Mouse (Mus musculus): ENCODE measurements at regions not wholly inside any gene's neighbourhood (a gene's known extent, or its start where the extent isn't known, plus 50 kb on each side); places are given as distances from the start of the nearest gene placed in this dataset.

GRCm38 (mm10) chr11:117538732-117539131, 54.6 kb downstream of the Gm11733 start:
- no peak for DNase-seq

GRCm38 (mm10) chr11:117540609-117541008, 56.4 kb downstream of the Gm11733 start:
- no peak for DNase-seq

GRCm38 (mm10) chr11:117541205-117541884, 57.2 kb downstream of the Gm11733 start:
- DNase-seq = peak in 1 of 2 experiments; percentile 26

- DNase-seq = peak; percentile 63 to 69
Measured at GRCm38 (mm10) chr11:117543191-117543590, 59.0 kb downstream of the Gm11733 start.

- no peak for DNase-seq
Measured at GRCm38 (mm10) chr11:117544507-117544906, 60.3 kb downstream of the Gm11733 start.

- DNase-seq = no peak
Measured at GRCm38 (mm10) chr11:117544926-117545325, 60.8 kb downstream of the Gm11733 start.

- DNase-seq = no peak
Measured at GRCm38 (mm10) chr11:117551926-117552325, 67.8 kb downstream of the Gm11733 start.

GRCm38 (mm10) chr11:117552430-117552969, 68.3 kb downstream of the Gm11733 start:
- DNase-seq = peak; percentile 63 to 64

- DNase-seq = no peak
Measured at GRCm38 (mm10) chr11:117554111-117554510, 69.9 kb downstream of the Gm11733 start.

- DNase-seq = peak; percentile 65 to 73
Measured at GRCm38 (mm10) chr11:117557474-117558381, 73.6 kb downstream of the Gm11733 start.

GRCm38 (mm10) chr11:117559839-117560238, 75.7 kb downstream of the Gm11733 start:
- DNase-seq = no peak

GRCm38 (mm10) chr11:117567961-117568605, 83.9 kb downstream of the Gm11733 start:
- no peak for DNase-seq

GRCm38 (mm10) chr11:117568606-117568991, 84.4 kb downstream of the Gm11733 start:
- peak; percentile 62 for DNase-seq

GRCm38 (mm10) chr11:117569566-117570101, 84.5 kb upstream of the Tnrc6c start:
- DNase-seq = no peak

GRCm38 (mm10) chr11:117571858-117572257, 82.2 kb upstream of the Tnrc6c start:
- DNase-seq = no peak

- DNase-seq = peak; percentile 68 to 72
Measured at GRCm38 (mm10) chr11:117574721-117575120, 79.4 kb upstream of the Tnrc6c start.

- DNase-seq = no peak
Measured at GRCm38 (mm10) chr11:117579121-117579520, 75.0 kb upstream of the Tnrc6c start.

GRCm38 (mm10) chr11:117579720-117580119, 74.4 kb upstream of the Tnrc6c start:
- no peak for DNase-seq

- no peak for DNase-seq
Measured at GRCm38 (mm10) chr11:117583478-117583877, 70.6 kb upstream of the Tnrc6c start.

GRCm38 (mm10) chr11:117585556-117585955, 68.5 kb upstream of the Tnrc6c start:
- no peak for DNase-seq

- no peak for DNase-seq
Measured at GRCm38 (mm10) chr11:117586063-117586462, 68.0 kb upstream of the Tnrc6c start.

- no peak for DNase-seq
Measured at GRCm38 (mm10) chr11:117586857-117587425, 67.1 kb upstream of the Tnrc6c start.
